Mouse (Mus musculus): ENCODE data around the gene Aida. TPM values are rescaled to one million over a fixed set of nuclear protein-coding genes. Genes with fewer than 3 reads are reported as not detected.

Aida gene
- polyA plus RNA-seq (2015; fragmentation: Nextera tagmentation; extraction: Ambion mirVana) = 51.6 and 51.7 TPM in 2 replicates

DNA sequence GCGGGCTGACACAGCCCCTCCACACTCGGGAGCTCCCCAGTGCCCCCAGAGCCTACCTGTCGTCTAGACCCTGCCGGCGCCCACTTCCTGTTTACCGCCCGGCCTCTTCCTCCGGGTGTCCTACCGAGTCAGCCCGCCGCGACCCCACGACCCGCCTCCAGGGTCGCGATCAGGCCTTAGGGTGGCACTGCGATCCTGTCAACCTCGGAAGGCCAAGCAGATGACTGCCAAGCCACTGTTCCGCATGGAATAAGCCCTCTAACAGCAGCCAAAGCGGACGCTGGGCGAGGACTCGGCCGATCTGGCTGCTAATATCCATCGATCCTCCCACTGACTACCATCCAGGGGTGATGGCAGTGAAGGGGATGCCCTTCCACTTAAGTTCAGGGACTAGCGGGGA, at the start of gene Aida:
Gene Aida (plus strand): TSS at position 126 of the 400 bp plus-strand sequence.
- H3K9ac ChIP-seq (replicated peaks; ENCODE audit: low read depth, low read length) = peak within 1 kb of the TSS; percentile 56
- no peaks in the 10 kb centered on the region for H3K27me3 ChIP-seq (replicated peaks; ENCODE audit: control insufficient read depth, insufficient read depth, low read length)
- peak; percentile 11 for ATAC-seq
- WGBS = under 1% methylated on average over 26 of the region's 26 CpGs
- peaks cover 8% of the 10 kb centered on the region for H3K36me3 ChIP-seq (ENCODE audit: control insufficient read depth, insufficient read depth)
- H3K27ac ChIP-seq (ENCODE audit: low read length) = peak within 1 kb of the TSS; percentile 60
- H3K4me3 ChIP-seq (replicated peaks; ENCODE audit: low read length) = peak within 1 kb of the TSS; percentile 51
- no peaks in the 10 kb centered on the region for H3K9me3 ChIP-seq (ENCODE audit: control insufficient read depth, low read length)
- H3K4me2 ChIP-seq (ENCODE audit: low read length) = peak within 1 kb of the TSS; percentile 52
- no peaks in the 10 kb centered on the region for H3K4me1 ChIP-seq (replicated peaks; ENCODE audit: control insufficient read depth, insufficient read depth, low read length)

DNA sequence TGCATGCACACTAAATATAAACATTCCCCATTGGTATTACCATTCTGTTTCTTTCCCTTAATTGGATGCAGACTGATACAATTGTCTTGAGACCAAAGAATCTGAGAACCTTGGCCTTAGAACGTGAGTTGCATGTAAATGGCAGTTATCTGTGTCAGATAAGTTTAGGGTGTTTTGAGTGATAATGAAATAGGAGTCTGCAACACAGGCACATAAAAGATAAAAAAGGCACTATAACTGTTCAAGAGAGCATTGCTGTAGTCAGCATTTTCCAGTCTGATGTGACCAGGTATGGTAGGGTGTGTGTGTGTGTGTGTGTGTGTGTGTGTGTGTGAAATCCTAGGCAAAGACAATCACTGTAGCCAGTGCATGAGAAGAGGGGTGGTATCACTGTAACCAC, 48.2 kb upstream of the Aida start:
- Histone ChIP-seq H3K9ac (replicated peaks; ENCODE audit: low read depth, low read length) (no peak overlapping the region), H3K27me3 (replicated peaks; ENCODE audit: control insufficient read depth, insufficient read depth, low read length) (no peaks in the 10 kb centered on the region), H3K9me3 (ENCODE audit: control insufficient read depth, low read length) (no peaks in the 10 kb centered on the region), H3K4me3 (replicated peaks; ENCODE audit: low read length) (no peak overlapping the region), H3K36me3 (ENCODE audit: control insufficient read depth, insufficient read depth) (no peaks in the 10 kb centered on the region), H3K4me1 (replicated peaks; ENCODE audit: control insufficient read depth, insufficient read depth, low read length) (peaks cover 3% of the 10 kb centered on the region; the same call in 1 of the 2 replicates), H3K27ac (ENCODE audit: low read length) (no peak overlapping the region), H3K4me2 (ENCODE audit: low read length) (no peak overlapping the region)
- ATAC-seq = no peak
- 55% methylated on average over 1 of the region's 1 CpGs for WGBS

DNA sequence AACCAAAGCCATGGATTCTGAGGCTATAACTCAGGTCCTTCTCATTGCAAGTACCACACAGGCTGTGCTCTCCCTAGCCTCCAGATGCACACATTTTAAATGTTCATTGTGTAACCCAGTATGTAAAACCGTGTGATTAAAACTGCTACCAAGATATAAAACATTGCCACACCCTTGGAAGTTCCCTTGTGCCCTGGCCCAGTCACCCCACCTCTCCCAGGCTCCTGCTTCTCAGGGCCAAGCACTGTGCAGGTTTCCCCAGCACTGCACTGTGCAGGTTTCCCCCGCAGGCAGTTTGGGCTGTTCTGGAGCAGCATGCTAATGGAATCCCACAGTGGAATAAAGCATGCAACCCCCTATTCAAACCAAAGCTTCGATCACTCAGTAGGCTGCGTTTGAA, 45.8 kb upstream of the Aida start:
- H3K9me3 ChIP-seq (ENCODE audit: control insufficient read depth, low read length) = no peaks in the 10 kb centered on the region

DNA sequence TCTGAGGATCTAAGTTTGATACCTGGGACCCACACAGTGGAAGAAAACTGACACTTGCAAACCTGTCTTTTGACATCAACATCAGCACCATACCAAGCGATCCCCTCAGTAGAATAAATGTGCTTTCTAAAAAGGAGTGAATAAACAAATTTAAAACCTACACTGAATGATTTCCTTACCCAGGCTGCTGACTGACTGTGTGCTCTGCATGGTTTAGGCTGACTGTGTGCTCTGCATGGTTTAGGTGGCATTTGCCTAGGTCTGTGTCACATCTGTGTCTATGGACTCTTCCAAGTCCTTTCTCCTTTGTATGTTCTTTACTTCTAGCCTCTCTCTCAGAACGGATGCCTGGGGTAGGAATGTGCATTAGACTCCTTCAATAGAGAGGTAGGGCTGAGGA, 44.6 kb upstream of the Aida start:
- Histone ChIP-seq H3K27ac (ENCODE audit: low read length) (no peak overlapping the region), H3K27me3 (replicated peaks; ENCODE audit: control insufficient read depth, insufficient read depth, low read length) (no peaks in the 10 kb centered on the region), H3K4me2 (ENCODE audit: low read length) (no peak overlapping the region), H3K4me3 (replicated peaks; ENCODE audit: low read length) (no peak overlapping the region), H3K9me3 (ENCODE audit: control insufficient read depth, low read length) (no peaks in the 10 kb centered on the region), H3K9ac (replicated peaks; ENCODE audit: low read depth, low read length) (no peak overlapping the region), H3K4me1 (replicated peaks; ENCODE audit: control insufficient read depth, insufficient read depth, low read length) (peaks cover 3% of the 10 kb centered on the region; the same call in 1 of the 2 replicates), H3K36me3 (ENCODE audit: control insufficient read depth, insufficient read depth) (no peaks in the 10 kb centered on the region)
- 75% methylated on average over 2 of the region's 2 CpGs for WGBS
- ATAC-seq = no peak

More for the DNA sequence above, 45.8 kb upstream of the Aida start:
- H3K27ac ChIP-seq (ENCODE audit: low read length) = no peak overlapping the region
- ATAC-seq = no peak
- no peak overlapping the region for H3K4me3 ChIP-seq (replicated peaks; ENCODE audit: low read length)
- H3K27me3 ChIP-seq (replicated peaks; ENCODE audit: control insufficient read depth, insufficient read depth, low read length) = no peaks in the 10 kb centered on the region
- peaks cover 3% of the 10 kb centered on the region; the same call in 1 of the 2 replicates for H3K4me1 ChIP-seq (replicated peaks; ENCODE audit: control insufficient read depth, insufficient read depth, low read length)
- H3K36me3 ChIP-seq (ENCODE audit: control insufficient read depth, insufficient read depth) = no peaks in the 10 kb centered on the region
- WGBS = 68% methylated on average over 4 of the region's 4 CpGs
- H3K4me2 ChIP-seq (ENCODE audit: low read length) = no peak overlapping the region
- no peak overlapping the region for H3K9ac ChIP-seq (replicated peaks; ENCODE audit: low read depth, low read length)

DNA sequence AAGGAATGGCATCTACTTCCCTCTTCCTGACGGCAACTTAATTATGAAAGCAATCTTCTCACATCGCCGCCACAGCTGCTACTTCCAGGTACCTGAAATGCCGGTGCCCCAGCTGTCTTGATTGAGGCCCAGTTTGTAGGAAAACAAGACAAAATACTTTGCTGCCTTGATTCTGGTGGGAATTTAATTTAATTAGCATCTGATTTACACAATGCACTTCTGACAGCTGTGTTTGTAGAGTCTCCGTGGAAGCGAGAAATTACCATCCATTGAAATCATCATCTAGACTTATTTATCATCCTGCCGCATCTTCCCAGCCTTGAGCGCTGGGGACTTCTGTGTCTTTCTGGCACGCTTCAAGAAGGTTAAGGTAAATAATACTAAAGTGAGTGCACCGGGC, 43.8 kb upstream of the Aida start:
- no peak overlapping the region for H3K4me2 ChIP-seq (ENCODE audit: low read length)
- WGBS = 43% methylated on average over 10 of the region's 10 CpGs

DNA sequence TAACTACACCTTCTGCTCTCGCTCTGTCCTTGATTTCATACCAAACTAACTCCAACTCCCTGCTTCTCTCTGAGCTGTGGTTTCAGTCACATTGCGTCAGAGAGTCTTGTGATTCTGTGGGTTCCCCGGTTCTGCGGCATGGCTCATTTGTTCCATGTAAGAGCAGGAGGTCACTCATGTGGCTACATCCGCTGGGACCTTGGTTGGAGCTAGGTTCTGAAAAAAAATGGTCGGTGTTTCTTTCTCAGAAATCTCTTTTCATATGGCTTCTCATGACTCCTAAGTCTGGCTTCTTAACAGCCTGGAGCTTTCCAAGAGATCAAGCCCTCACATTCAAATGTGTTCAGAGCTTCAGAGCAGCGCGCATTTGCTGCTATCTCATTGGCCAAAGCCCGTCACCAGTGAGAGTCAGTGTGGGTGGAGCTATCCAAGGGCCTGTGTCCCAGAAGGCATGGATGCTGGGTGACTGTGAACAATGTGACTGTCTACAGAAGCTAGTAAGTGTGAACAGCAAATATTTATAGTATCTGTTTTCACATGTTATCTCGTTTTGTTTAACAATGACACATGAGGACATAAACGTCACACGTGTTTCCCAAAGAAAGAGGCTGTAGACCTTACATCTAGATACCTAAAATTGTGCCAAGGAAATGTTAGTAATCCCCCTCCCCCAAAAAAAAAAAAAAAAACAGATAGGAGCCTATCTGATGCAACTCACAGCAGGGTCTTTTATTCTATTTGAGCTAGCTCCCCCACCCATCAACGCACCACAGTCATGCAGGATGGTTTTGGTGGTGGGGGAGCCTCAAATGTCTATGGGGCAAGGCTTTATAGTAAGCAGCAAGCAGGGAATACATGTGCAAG, 32.0 kb upstream of the Aida start:
- 77% methylated on average over 13 of the region's 13 CpGs for WGBS
- no peak for ATAC-seq
- Histone ChIP-seq H3K36me3 (ENCODE audit: control insufficient read depth, insufficient read depth) (no peaks in the 10 kb centered on the region), H3K27me3 (replicated peaks; ENCODE audit: control insufficient read depth, insufficient read depth, low read length) (no peaks in the 10 kb centered on the region), H3K4me2 (ENCODE audit: low read length) (no peak overlapping the region), H3K4me1 (replicated peaks; ENCODE audit: control insufficient read depth, insufficient read depth, low read length) (no peaks in the 10 kb centered on the region), H3K27ac (ENCODE audit: low read length) (no peak overlapping the region), H3K9me3 (ENCODE audit: control insufficient read depth, low read length) (no peaks in the 10 kb centered on the region), H3K4me3 (replicated peaks; ENCODE audit: low read length) (no peak overlapping the region), H3K9ac (replicated peaks; ENCODE audit: low read depth, low read length) (no peak overlapping the region)

More for the DNA sequence above, 43.8 kb upstream of the Aida start:
- no peak overlapping the region for H3K4me3 ChIP-seq (replicated peaks; ENCODE audit: low read length)
- H3K27me3 ChIP-seq (replicated peaks; ENCODE audit: control insufficient read depth, insufficient read depth, low read length) = no peaks in the 10 kb centered on the region
- H3K36me3 ChIP-seq (ENCODE audit: control insufficient read depth, insufficient read depth) = no peaks in the 10 kb centered on the region
- ATAC-seq = peak; percentile 26; the same call in 1 of the 2 replicates
- H3K4me1 ChIP-seq (replicated peaks; ENCODE audit: control insufficient read depth, insufficient read depth, low read length) = peaks cover 3% of the 10 kb centered on the region; the same call in 1 of the 2 replicates
- H3K9me3 ChIP-seq (ENCODE audit: control insufficient read depth, low read length) = no peaks in the 10 kb centered on the region
- no peak overlapping the region for H3K27ac ChIP-seq (ENCODE audit: low read length)
- H3K9ac ChIP-seq (replicated peaks; ENCODE audit: low read depth, low read length) = no peak overlapping the region

DNA sequence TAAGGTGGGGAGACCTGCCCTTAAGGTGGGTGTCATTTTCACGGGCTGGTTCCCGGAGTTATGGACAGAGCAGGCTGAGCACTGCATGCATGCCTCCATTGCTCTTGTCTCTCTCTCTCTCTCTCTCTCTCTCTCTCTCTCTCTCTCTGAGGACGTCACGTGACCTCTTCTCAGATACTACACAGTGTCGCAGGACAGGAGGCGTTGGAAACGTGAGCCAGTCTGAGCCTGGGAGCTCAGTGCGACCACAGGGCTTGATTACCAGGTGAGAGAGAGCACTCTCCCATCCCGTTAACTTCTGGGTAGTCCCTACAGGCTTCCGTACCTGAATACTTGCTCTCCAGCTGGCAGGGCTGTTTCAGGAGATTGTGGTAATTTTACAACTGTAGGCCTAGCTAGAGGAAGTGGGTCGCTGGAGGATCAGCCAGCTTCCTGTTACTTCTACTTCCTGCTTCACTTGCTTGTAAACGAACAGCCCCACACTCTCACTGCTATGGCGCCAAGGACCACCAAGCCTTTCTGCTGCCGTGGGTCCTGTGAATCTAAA, 30.4 kb upstream of the Aida start:
- H3K4me1 ChIP-seq (replicated peaks; ENCODE audit: control insufficient read depth, insufficient read depth, low read length) = no peaks in the 10 kb centered on the region
- H3K9me3 ChIP-seq (ENCODE audit: control insufficient read depth, low read length) = no peaks in the 10 kb centered on the region
- 78% methylated on average over 14 of the region's 14 CpGs for WGBS
- H3K9ac ChIP-seq (replicated peaks; ENCODE audit: low read depth, low read length) = no peak overlapping the region
- H3K27ac ChIP-seq (ENCODE audit: low read length) = no peak overlapping the region
- no peaks in the 10 kb centered on the region for H3K27me3 ChIP-seq (replicated peaks; ENCODE audit: control insufficient read depth, insufficient read depth, low read length)
- no peak for ATAC-seq
- no peak overlapping the region for H3K4me3 ChIP-seq (replicated peaks; ENCODE audit: low read length)
- H3K4me2 ChIP-seq (ENCODE audit: low read length) = no peak overlapping the region
- no peaks in the 10 kb centered on the region for H3K36me3 ChIP-seq (ENCODE audit: control insufficient read depth, insufficient read depth)

DNA sequence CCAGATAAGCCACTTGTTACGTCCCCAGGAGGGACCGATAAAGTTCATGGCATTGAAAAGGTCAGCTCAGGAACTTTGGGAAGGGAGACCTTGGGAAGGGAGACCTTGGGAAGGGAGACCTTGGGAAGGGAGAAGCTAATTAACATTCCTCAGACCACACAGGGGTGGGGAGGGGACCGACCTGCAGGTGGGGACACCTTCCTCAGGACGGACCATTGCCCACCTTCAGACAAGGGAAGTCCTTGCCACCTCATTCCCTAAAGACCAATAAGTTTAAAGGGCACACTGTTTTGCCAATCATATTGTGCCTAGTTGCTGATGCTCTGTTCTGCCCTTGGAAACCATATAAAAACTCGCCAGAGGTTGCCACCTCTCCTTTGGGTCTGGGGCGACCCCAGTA, 28.7 kb upstream of the Aida start:
- Histone ChIP-seq H3K27ac (ENCODE audit: low read length) (no peak overlapping the region), H3K27me3 (replicated peaks; ENCODE audit: control insufficient read depth, insufficient read depth, low read length) (no peaks in the 10 kb centered on the region), H3K9ac (replicated peaks; ENCODE audit: low read depth, low read length) (no peak overlapping the region), H3K9me3 (ENCODE audit: control insufficient read depth, low read length) (no peaks in the 10 kb centered on the region), H3K4me2 (ENCODE audit: low read length) (no peak overlapping the region), H3K4me1 (replicated peaks; ENCODE audit: control insufficient read depth, insufficient read depth, low read length) (no peaks in the 10 kb centered on the region), H3K4me3 (replicated peaks; ENCODE audit: low read length) (no peak overlapping the region), H3K36me3 (ENCODE audit: control insufficient read depth, insufficient read depth) (no peaks in the 10 kb centered on the region)
- WGBS = 72% methylated on average over 6 of the region's 6 CpGs
- ATAC-seq = no peak

DNA sequence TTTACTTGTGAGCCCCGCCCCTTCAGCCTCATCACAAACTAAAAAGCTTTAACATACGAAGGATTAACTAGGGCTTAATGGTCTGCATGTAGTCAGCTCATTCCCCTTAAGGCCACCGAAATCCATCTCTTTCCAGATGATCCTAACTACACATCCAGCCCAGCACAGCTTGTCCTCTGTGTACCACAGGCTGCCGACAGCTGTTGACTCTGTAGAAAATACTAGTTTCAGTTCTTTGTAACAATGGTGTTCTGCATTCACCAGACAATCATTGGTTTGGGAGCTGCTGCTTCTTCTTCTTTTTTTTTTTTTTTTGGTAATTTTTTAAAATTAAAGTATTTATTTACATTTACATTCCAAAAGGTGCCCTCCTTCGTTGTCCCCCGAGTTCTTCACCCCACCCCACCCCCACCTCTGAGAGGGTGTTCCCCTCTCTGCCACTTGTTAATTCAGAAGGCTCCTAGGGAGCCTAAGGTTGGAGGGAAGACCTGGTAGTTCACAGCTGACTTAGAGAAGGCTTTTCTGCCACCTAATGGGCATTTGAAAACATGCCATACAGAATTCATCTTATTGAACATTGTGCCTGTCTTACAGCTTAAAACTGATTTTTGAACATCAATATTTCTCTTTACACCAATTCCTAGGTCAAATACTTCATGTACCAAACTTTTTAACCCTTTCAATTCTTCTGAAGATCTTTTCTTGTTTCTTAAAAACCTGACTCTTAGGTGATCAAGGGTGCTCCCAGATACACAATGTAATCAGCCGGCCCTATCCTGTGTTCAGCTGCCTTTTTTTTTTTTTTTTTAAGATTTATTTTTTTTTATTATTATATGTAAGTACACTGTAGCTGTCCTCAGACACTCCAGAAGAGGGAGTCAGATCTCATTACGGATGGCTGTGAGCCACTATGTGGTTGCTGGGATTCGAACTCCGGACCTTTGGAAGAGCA, 23.2 kb upstream of the Aida start:
- no peak overlapping the region for H3K4me2 ChIP-seq (ENCODE audit: low read length)
- ATAC-seq = peak; percentile 40; the same call in 1 of the 2 replicates
- no peaks in the 10 kb centered on the region for H3K36me3 ChIP-seq (ENCODE audit: control insufficient read depth, insufficient read depth)
- no peaks in the 10 kb centered on the region for H3K27me3 ChIP-seq (replicated peaks; ENCODE audit: control insufficient read depth, insufficient read depth, low read length)
- no peaks in the 10 kb centered on the region for H3K4me1 ChIP-seq (replicated peaks; ENCODE audit: control insufficient read depth, insufficient read depth, low read length)
- no peak overlapping the region for H3K27ac ChIP-seq (ENCODE audit: low read length)
- H3K4me3 ChIP-seq (replicated peaks; ENCODE audit: low read length) = no peak overlapping the region
- no peak overlapping the region for H3K9ac ChIP-seq (replicated peaks; ENCODE audit: low read depth, low read length)
- 61% methylated on average over 10 of the region's 10 CpGs for WGBS
- no peaks in the 10 kb centered on the region for H3K9me3 ChIP-seq (ENCODE audit: control insufficient read depth, low read length)

All from forebrain, embryonic 16.5 days (tissue).